In genomic region chr8:71572847-71573633, GRCm38 (mm10) we compare ENCODE assay signal across 10 mouse cellular contexts. TPM values are rescaled to one million over a fixed set of nuclear protein-coding genes. Genes with fewer than 3 reads are reported as not detected.
DNase-seq lines count a peak whose midpoint lies in the region; ATAC-seq lines count a peak whose summit lies in the region.
"Had no signal": no experiment of that assay in that cellular context is flagged by ENCODE, and none has a peak within 500 bp of the region (broad histone marks: within the 10 kb centered on the region; RNA-seq: fewer than 3 reads in every experiment).

No protein-coding gene starts in this region.

- no peaks in the 10 kb centered on the region for H3K36me3 ChIP-seq in forebrain, embryonic 12.5 days (replicated peaks)
- H3K36me3 ChIP-seq: midbrain, embryonic 12.5 days had no signal

- WGBS in forebrain, embryonic 12.5 days: 66% methylated on average over 9 of the region's 9 CpGs

- H3K27ac ChIP-seq in forebrain, embryonic 12.5 days: peak overlapping the region; percentile 81
- H3K27ac ChIP-seq: midbrain, embryonic 12.5 days had no signal

- no peak for ATAC-seq in cerebellum, adult (ENCODE audit: insufficient number of reproducible peaks, low FRiP score, low TSS enrichment)
- ATAC-seq in forebrain, embryonic 12.5 days (ENCODE audit: low FRiP score): no peak; the same call in 1 of the 2 replicates

- H3K4me3 ChIP-seq in forebrain, embryonic 12.5 days (replicated peaks): no peak overlapping the region
- H3K4me3 ChIP-seq: midbrain, embryonic 12.5 days had no signal

- H3K27me3 ChIP-seq in forebrain, embryonic 12.5 days: peaks cover 14% of the 10 kb centered on the region

- peak overlapping the region; percentile 88 for H3K4me2 ChIP-seq in forebrain, embryonic 12.5 days
- H3K4me2 ChIP-seq: midbrain, embryonic 12.5 days had no signal

- peak; percentile 64 for DNase-seq in cerebellum, adult 11 months
- DNase-seq in MN1 (ENCODE audit: low spot score): peak; percentile 96
- DNase-seq in heart, postnatal 4 days: peak; percentile 80
- peak; percentile 86 for DNase-seq in left cerebral cortex, adult 11 months (ENCODE audit: low spot score)
- DNase-seq in right cerebral cortex, postnatal 10 days (ENCODE audit: low spot score in 2 of 2): peak; percentile 94 to 95
- no peak for DNase-seq in spleen, postnatal 36 days (ENCODE audit: low spot score in 2 of 2)

- H3K4me1 ChIP-seq in forebrain, embryonic 12.5 days: peaks cover 39% of the 10 kb centered on the region

- 0 out of 2 replicates have a peak overlapping the region, but pooled peaks have one; percentile 13 for H3K9ac ChIP-seq in forebrain, embryonic 12.5 days
- H3K9ac ChIP-seq: midbrain, embryonic 12.5 days had no signal

- H3K9me3 ChIP-seq in forebrain, embryonic 12.5 days: no peaks in the 10 kb centered on the region
- H3K9me3 ChIP-seq: midbrain, embryonic 12.5 days had no signal

RNA-seq across cellular contexts. Expression of gene Slc27a1, which starts 4.4 kb away (rescaled TPM):
- polyA plus RNA-seq in forebrain, embryonic 12.5 days (2016; fragmentation: Nextera tagmentation; extraction: Ambion mirVana): 44.6 and 45.2 TPM in 2 replicates
- total RNA-seq in heart, postnatal 4 days (2021): 10 to 100 TPM; 77.0 to 80.3 TPM

RNA-seq across cellular contexts. Expression of gene Nxnl1, which starts 6.6 kb away (rescaled TPM):
- not detected in 2 replicates for polyA plus RNA-seq in forebrain, embryonic 12.5 days (2016; fragmentation: Nextera tagmentation; extraction: Ambion mirVana)
- not detected for total RNA-seq in heart, postnatal 4 days (2021)
- total RNA-seq: common myeloid progenitor, adult 5-6 weeks had no signal
- polyA plus RNA-seq: midbrain, embryonic 12.5 days had no signal

RNA-seq across cellular contexts. Expression of gene Tmem221, which starts 14.4 kb away (rescaled TPM):
- polyA plus RNA-seq in forebrain, embryonic 12.5 days (2016; fragmentation: Nextera tagmentation; extraction: Ambion mirVana): 0.19 TPM in 1 of 2 replicates, not detected in the other
- total RNA-seq in heart, postnatal 4 days (2021): not detected
- total RNA-seq: common myeloid progenitor, adult 5-6 weeks had no signal

RNA-seq across cellular contexts. Expression of gene Pgls, which starts 18.9 kb away (rescaled TPM):
- 199 and 208 TPM in 2 replicates for polyA plus RNA-seq in forebrain, embryonic 12.5 days (2016; fragmentation: Nextera tagmentation; extraction: Ambion mirVana)
- 10 to 100 TPM; 92.0 to 95.5 TPM for total RNA-seq in heart, postnatal 4 days (2021)

RNA-seq across cellular contexts. Expression of gene Fam129c, which starts 24.4 kb away (rescaled TPM):
- polyA plus RNA-seq in forebrain, embryonic 12.5 days (2016; fragmentation: Nextera tagmentation; extraction: Ambion mirVana): 4.3 and 5.6 TPM in 2 replicates
- 1 to 10 TPM; 1.3 to 2.3 TPM for total RNA-seq in heart, postnatal 4 days (2021)

Comparison
In these comparisons a context has a peak if more than half of its experiments do, and no peak if none do; other contexts are left out.
1. DNase-seq: peak in cerebellum, adult 11 months (single experiment), MN1 (single experiment), heart, postnatal 4 days (single experiment), left cerebral cortex, adult 11 months (single experiment) and right cerebral cortex, postnatal 10 days (2 of 2); none in spleen, postnatal 36 days (0 of 2).